Mouse (Mus musculus) kidney, adult 8-10 months (tissue): ENCODE measurements around the gene Ccpg1.

ENCODE experiments used
- DNase-seq, 2 experiments: peaks; one replicate each; pipeline ENCODE4 v3.0.0; 2022

Gene Ccpg1

DNA sequence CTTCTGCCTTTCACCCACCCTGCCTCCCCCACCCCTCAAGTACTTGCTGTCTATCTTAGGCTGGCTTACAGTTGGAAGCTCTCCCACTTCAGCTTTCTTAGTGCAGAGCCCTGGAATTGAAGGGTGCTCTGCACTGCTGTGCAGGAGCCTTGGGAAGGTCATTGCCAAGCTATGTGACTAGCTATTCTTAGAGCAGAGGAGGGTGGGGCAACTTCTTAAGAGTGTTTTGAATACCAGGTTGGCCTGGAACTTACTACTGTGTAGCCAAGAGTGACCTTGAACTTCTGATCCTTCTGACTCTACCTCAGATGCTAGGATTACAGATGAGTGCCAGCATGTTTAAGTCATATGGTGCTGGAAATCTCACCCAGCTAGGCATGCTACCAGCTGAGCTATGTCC, 10.9 kb downstream of the Ccpg1 start:
- DNase-seq, result no peak

DNA sequence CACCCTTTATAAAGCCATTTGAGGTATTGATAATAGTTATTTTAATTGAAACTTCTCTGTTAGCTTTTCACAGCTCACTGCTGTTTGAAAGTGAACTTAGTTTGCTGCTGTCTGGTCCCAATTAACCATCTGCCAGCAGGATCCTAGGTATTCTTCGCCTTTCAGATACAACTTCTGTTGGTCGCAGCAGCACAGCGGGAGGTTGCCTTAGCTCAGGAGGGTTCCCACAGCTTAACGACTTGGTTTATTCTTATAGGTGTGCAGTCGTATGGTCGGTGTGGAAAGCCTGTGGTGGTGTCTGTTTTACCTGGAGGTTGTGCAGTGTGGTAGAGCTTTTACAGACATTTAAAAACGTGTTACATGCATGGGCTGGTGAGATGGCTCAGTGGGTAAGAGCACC, 11.6 kb downstream of the Ccpg1 start:
- DNase-seq, result no peak

GRCm38 (mm10) chr9:73000487-73000886, 15.3 kb downstream of the Ccpg1 start:
- DNase-seq, result no peak

GRCm38 (mm10) chr9:73001314-73002011, 16.2 kb downstream of the Ccpg1 start:
- DNase-seq, result no peak

GRCm38 (mm10) chr9:73002177-73002576, 16.9 kb downstream of the Ccpg1 start:
- DNase-seq, result no peak

DNA sequence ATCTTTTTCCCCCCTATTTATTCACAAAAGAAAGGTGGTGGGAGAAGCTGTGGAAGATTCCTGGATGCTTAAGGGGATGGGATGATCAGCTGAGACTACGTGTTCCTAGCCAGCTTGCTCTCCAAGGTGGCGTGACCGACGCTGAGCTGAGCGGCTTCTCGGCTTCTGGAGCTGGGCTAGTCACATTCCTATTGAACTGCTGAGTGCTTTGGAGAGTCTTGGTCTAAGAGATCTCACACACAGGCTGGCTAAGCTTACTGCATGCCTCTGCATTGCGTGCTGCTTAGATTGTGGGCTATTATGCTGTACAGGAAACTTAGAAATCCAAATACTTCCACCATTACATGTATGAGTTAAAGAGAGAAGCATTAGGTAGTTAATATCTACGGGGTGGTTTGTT, 18.8 kb downstream of the Ccpg1 start:
- no peak for DNase-seq

DNA sequence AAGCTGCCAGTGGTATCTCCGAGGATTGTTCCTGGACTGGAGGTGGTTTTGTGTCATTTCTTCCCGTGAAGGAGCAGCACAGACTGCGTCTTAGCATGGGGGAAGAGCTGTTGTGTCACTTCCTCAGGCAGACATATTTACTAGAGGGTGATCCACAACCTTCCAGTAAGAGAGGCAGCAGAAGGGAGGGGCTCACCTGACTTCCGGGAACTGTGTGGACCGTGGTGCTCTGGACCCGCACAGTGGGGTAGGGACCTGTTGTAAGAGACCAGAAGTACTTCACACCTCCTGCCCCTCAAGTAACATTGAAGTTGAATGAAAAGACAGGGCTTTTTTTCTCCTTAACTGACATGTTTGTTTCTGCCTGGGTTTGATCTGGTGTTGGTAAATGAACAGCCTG, 19.9 kb downstream of the Ccpg1 start:
- no peak for DNase-seq

GRCm38 (mm10) chr9:73006175-73006574, 20.9 kb downstream of the Ccpg1 start:
- DNase-seq, result no peak

GRCm38 (mm10) chr9:73008384-73008783, 23.2 kb downstream of the Ccpg1 start:
- DNase-seq, result no peak

DNA sequence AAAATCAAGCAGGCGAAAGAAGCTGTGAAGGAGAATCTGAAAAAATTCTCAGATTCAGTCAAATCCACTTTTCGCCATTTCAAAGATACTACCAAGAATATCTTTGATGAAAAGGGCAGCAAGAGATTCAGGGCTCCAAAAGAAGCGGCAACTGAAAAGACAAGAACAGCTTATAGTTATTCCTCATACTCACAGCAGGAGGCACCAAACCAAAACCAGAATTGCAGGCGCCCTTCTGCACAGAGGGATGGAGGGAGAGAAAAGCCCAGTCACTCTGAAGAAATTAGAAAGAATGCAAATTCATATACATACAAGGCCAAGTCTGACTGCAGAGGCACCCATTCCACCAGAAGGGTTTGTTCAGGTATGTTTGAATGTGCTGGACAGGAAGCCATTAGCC, 27.4 kb downstream of the Ccpg1 start:
- DNase-seq, result no peak

DNA sequence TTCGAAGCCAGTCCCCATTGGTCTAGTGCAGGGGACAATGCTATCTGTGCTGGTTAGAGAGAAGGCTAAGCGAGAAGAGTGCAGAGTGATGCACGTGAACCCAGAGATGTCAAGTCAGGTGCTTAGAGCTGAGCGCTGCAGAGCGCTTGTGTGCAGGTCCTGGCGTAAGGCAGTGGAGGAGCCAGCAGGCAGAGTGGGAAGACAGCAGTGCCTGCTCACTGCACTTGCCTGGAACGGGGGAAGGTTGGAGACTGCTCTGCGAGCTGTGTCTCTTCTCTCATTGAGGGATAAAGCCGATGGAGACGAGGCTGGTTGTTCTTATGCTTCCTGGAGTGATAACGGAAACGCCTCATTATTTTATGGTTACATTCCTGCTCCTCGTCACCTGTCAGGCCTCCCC, 29.5 kb downstream of the Ccpg1 start:
- no peak for DNase-seq

- DNase-seq, result no peak
Observed at GRCm38 (mm10) chr9:73019841-73020240, 34.6 kb downstream of the Ccpg1 start.

DNA sequence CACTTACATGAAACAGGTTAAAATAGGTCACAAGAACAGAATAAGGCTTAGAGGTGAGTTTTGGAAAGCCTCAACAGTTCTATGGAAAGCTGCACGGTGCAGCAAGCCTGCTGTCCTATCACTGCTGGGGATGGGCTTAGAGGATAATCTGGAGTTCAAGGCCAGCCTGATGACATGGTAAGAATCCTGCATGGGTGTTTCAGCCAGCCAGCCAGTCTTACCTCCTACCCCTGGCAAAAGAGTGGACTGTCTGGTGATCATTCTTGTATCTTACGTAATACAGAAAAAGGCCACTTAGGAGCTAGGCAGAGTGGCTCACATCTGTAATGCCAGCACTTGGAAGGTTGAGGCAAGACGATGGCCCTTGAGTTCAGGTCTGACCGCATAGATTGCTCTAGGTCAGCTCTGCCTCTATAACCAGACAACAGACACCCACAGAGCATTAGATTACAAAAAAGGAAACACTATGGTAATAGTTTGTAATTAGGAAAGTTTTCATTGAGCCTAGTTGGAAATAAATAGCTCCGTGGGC, 35.4 kb downstream of the Ccpg1 start:
- no peak for DNase-seq

DNA sequence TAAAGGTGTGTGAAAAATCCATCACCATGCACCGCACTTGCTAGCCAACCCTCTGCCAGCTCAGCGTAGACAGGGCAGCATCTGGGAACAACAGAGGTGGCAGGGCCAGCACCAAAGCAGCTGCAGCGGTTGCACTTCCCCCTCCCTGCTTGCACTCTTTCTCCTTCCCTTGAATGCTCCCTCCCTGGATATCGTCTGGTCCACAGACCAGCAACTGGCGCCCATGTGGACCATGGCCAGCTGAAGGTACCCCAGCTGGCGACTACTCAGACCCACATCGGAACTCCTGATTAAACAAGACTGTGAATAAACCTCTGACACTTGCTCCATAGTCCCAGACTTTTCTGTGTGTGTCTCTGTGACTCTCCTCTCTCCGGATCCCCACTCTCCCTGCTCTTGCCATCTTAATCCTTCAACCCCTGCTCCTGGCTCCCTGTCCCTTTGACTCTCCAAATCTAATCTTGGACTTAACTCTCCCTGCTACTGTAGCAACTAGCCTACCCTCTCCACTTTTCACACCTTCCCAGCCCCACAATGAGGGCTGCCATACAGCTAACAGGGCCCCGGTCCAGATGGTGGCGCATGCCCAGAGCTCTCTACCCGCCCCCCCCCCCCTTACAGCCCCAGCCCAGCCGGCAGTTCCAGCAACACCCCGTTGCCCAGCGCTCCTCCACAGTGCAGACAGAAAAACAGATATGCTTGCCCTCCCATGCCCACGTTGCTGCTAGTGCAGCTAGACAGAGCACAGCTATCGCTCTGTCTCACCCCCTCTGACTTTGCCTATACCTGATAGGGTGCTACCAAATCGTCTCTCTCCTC, 40.8 kb downstream of the Ccpg1 start:
- no peak for DNase-seq

GRCm38 (mm10) chr9:73030443-73030842, 45.2 kb downstream of the Ccpg1 start:
- no peak for DNase-seq

- DNase-seq, result no peak
Observed at GRCm38 (mm10) chr9:73031421-73031820, 46.2 kb downstream of the Ccpg1 start.

- DNase-seq, result no peak
Observed at GRCm38 (mm10) chr9:73033406-73033805, 48.2 kb downstream of the Ccpg1 start.

- DNase-seq, result peak; percentile 91 to 93
Observed at GRCm38 (mm10) chr9:73039222-73039945, 54.2 kb downstream of the Ccpg1 start.

GRCm38 (mm10) chr9:73040080-73040479, 54.9 kb downstream of the Ccpg1 start, which contains the start of gene Pigb:
Gene Pigb, minus strand, starts transcription at chr9:73040378.
- no peak for DNase-seq

DNA sequence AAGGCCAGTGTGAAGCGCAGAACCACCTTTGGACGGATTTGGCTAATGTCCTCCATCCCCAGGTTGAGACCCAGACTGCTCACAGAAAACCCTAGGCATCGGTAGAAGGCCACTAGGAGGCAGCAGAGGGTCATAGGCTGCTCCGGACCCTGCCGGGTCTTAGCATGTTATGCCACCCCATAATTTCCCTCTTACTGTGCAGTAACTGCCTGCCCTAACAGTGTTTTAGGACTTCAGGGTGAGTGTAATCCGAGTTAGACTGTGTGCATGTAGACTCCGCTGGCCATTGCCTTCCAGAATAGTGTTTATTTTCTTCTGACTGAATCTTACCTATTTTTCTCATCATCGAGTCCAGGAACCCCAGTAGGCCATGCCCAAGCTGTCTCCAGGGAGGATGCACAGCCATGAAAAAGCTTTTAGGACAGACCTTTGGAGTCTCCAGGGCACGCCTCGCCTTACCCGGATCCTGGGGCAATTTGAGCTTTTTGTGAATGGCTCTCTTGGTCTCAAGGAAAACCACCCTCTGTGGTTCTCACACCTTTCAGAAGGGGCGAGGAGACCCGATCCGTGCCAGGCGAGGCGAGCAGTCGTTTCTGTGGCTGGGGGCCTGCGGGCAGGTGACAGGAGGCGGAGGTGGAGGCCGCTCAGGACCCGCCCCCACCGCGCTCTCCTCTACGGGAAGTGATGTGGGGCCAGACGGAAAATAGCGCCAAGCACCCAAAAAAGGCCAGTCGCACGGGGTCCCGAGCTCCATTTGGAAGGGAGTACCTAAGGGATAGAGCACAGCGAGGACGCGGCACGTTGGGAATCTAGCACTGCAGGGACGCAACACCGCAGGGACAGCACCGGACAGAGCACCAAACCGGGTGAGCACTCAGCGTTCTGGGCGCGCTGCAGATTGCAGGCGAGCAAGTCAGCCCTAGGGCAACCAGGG, 59.2 kb downstream of the Ccpg1 start, which contains the start of gene Rab27a:
Rab27a (plus strand) TSS at position 709 of the 934 bp plus-strand sequence.
- peak; percentile 83 to 89 for DNase-seq

DNA sequence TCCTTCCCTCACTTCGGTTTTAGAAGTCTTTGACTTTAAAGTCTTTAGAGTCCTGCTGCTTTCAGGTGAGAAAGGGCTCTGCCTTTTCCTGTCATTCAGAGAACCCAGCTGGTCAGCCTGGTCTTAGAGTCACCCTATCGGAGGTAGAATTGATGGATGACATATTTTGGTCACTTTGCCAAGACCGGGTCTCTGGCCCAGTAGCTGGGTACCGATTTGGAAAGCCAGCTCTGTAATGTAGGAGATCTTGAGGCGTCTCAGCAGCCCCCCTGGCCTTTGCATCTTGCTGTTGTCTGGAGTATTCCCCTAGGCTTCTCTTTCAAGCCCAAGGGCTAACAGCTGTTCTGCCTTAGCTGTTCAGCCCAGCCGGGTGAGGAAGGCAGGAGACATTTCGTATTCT, 60.0 kb downstream of the Ccpg1 start:
- DNase-seq, result no peak

DNA sequence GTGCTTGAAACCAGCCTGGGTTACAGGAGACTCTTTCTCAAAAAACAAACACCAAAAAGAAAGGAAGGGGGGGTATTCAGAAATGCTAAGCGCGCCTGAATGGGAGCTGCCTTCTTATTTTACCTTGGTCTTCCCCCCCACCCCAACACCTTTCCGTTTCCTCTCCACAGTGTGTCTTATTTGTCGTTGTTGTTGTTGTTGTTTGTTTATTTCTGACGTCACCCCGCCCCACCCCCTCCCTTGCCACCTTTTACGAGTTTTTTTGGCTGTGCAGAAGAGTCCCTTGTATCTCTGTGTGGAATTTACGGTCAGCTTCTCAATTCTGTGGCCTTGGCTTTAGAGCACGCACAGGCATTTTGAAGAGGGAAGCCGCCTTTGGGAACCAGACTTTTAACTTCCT, 60.5 kb downstream of the Ccpg1 start:
- DNase-seq, result no peak
